Mouse (Mus musculus) G1E (cell line): ENCODE data around the gene Iqsec2.

Experiments used
- CTCF ChIP-seq: IDR thresholded peaks from 2 replicates; pipeline ENCODE4 v1.5.1; 2012; ENCODE audit warnings: low read depth, low read length, inconsistent platforms, mixed read lengths
- GATA1 ChIP-seq: IDR thresholded peaks from 2 replicates; pipeline ENCODE4 v1.6.1; 2012; ENCODE audit warnings: borderline replicate concordance, low read length, inconsistent platforms, mixed read lengths
- POLR2AphosphoS5 ChIP-seq: IDR thresholded peaks from 2 replicates; pipeline ENCODE4 v1.6.1; 2012; ENCODE audit warnings: low read depth, low read length, inconsistent platforms; ENCODE audit not compliant: insufficient replicate concordance
- TAL1 ChIP-seq: conservative IDR thresholded peaks from 2 replicates; pipeline ENCODE4 v1.6.1; 2012; ENCODE audit warnings: low read depth, low read length, inconsistent platforms, mixed read lengths

DNA sequence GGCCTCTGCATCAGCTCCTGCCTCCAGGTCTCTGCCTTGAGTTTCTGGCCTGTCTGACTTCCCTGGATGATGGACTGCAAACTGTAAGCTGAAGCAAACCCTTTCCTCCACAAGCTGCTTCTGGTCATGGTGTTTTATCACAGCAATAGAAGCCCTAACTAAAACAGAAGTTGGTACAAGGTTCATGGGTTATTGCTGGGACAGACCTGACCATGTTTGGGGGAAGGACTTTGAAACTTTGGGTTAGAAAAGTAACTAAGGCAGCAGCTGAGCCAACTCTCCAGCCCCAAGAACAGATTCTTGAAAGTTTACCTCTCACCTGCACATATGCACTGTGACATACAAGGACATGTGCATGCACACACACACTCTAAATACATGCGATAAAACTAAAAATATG lies 61.4 kb downstream of the Iqsec2 start:
- no peak for TF ChIP-seq CTCF
- no peak for TF ChIP-seq GATA1
- no peak for TF ChIP-seq TAL1
- TF ChIP-seq POLR2AphosphoS5, result no peak
